Mouse (Mus musculus) cerebellum, adult 2 months (tissue): ENCODE data around the gene Tgm7.

Experiments used
- CTCF ChIP-seq: fragments of 200-500 bp; IDR thresholded peaks from 2 replicates; pipeline ENCODE4 v1.5.1; 2011; ENCODE audit warnings: low read depth, mild to moderate bottlenecking, control low read depth, low read length, moderate library complexity, borderline replicate concordance; ENCODE audit not compliant: insufficient read depth
- POLR2A ChIP-seq: fragments of 200-500 bp; IDR thresholded peaks from 2 replicates; pipeline ENCODE4 v1.6.1; 2011; ENCODE audit warnings: low read length, control low read depth, borderline replicate concordance; ENCODE audit not compliant: insufficient read depth

- no peak for TF ChIP-seq POLR2A
- no peak for TF ChIP-seq CTCF
Measured at GRCm38 (mm10) chr2:121069506-121069905, 40.1 kb downstream of the Tgm7 start.
